Mouse (Mus musculus): ENCODE measurements around the gene Cwh43.

The Cwh43 gene

DNA sequence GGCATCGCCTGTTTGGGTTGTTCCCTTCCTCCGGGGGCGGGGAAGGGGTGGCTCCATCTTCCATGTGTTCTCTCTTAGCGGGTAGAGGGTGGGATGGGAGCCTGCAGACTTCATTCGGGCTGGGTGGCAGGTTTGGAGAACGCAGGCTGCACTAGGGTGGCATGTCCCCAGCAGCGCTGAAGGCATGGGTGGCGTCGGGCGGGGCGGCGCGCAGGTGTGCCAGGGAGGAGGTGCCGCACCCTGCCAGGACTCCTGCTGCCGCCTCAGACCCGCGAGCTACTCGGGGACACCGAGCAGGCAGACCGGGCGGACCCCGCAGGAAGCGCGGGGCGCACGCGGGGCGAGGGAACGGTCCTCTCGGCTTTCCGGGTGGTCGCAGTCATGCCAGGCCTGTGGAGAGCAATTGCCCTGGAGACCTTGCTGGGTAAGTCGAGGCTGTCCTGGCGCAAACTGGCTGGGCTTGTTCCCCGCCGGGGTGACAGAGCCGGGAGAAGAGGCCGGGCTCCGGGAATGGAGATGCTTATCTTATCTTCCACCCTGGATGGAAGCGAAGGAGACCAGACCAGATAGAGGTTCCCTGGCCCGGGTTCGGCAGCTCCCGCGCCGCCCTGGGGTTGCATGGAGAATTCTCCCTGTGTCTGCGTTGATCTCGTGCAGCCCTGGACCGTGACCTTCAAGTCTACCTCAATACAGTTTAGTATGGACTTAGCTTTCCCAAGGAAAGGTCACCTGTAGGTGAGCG, at the start of gene Cwh43:
Gene Cwh43, plus strand, starts transcription at position 95 of the 742 bp plus-strand sequence.
- DNase-seq (ENCODE audit: low spot score in 2 of 2): peak; percentile 40 to 51

DNA sequence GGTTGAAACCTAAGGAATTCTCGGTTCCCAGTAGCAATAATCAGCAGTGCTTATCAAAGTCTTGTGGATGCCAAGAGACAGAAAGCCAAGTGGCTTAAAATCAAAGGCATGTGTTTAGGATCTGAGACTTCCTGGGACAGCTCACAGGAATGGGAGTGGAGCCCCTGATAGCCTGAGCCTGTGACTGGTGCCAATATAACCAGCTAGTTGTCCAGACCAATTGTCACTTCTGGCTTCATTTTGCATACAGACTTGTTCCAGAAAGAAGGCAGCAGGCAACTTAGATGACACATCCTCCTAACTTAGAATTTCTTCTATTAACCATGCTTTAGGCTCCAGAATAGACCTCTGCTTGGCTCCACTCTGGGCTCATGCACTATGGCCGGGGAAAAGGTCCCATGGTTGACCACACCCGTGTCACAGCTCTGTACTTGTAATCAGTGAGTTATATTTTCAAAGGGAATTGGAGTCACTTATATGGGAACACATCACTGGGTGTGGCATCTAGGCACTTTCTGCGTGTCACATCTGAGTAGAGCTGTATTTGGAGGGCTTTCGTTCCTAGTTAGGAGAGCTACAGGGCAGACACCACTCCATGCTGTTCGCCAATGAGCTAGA, 46.6 kb upstream of the Cwh43 start:
- no peak for DNase-seq (ENCODE audit: low spot score in 2 of 2)

DNA sequence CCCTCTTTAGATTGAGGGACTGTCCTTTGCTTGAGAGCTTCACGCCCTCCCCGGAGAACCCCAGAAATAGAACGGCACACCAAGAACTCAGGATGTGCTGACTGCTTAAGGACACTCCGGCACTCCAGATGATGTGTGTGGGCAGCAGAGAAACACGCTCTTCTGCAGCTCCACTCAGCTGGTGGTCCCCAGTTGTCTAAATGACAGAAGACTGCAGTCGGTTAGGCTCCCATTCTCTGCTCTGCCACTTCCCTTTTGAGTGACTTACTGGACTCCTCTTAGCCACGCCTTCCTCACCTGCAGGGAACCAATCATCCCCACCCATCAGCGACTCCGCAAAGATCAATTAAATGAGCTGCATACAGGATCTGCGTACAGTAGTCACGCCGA, 46.1 kb upstream of the Cwh43 start:
- DNase-seq (ENCODE audit: low spot score in 2 of 2): peak in 1 of 2 experiments; percentile 69

DNA sequence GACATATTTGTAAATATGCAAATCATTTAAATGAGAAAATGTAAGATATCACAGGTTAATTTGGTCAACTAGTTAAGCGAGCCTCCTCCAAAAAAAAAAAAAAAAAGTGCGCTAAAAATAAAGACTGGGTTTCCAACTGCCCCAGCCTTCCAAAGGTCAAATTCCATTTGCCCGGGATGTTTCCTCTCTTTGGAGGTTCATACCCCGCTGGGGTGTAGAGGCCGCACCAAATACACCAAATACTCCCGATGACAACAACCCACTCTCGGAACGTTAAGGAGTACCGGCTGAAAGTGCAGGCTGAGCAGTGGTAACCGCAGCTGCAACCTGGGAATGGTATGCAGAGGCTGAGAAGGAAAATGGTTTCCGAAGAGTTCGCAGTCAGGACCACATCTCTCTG, 45.6 kb upstream of the Cwh43 start:
- no peak for DNase-seq (ENCODE audit: low spot score in 2 of 2)

DNA sequence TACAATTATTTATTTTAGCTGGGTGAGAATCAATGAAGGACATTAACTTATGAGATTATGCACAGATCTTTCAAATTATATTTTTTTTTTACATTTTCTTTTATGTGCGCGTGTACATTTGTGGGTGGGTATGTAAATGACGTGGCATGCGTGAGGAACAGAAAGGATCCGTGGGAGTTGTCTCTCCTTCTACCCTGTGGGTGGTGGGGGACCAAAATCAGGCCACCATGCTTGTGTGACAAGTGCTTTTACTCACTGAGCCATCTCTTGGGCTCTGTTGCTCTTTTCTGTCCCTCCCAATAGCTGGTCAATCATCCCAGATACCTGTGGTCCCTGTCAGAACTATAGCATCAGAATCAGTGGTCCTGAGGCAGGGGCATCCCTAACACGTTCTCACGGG, 43.5 kb upstream of the Cwh43 start:
- no peak for DNase-seq (ENCODE audit: low spot score in 2 of 2)

DNA sequence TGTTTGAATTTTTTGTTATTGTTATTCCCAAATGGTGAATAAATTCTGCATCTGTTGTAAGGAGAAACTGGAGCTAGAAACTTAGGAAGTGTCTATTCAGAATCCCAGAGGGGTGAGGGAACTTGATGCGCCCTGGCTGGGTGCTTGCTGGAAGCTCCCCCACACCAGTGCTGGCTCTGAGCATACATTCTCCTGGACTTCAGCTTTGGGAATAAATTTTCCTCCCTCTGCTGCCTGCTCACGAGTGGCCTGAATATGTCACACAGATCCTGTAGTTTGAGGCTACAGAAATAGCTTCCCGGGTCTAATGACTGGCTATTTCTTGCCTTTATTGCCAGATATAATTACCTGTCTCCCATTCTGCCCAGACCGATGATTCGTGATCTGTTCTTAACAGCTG, 43.1 kb upstream of the Cwh43 start:
- DNase-seq (ENCODE audit: low spot score in 2 of 2): no peak

DNA sequence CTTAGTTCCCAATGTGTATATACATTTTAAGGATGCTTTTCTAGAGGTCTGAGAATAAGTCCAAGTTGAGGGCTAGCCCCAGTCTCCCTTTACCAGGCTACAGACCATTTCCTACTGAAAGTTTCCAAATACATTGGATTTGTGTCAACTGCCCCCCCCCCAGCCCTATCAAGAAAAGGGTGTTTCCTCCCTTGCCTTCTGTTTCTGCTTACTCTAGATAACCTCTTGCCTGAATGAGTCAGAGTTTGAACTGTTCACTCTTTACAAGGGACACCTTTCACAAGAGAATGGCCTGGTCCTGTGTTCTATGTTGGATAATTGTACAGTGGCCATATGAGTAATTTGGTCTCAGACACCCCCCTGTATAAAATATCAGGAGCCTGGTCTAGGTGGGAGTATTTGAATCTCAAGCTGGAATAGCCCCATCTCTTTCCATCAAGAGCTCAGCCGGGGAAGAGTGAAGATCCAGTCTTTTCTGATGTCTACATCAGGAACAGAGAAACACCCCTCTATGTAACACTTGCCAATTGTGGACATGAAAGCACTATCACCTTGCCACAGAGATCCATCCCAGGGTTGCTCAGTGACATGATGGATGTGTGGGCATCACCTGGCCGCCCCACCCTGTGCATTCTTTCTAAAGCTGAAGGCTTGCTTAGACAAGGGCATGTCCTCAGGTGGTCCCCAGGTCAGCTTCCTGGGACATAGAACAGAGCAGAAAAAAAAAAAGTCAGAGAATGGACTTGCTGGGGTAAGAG, 41.6 kb upstream of the Cwh43 start:
- DNase-seq (ENCODE audit: low spot score in 2 of 2): no peak

DNA sequence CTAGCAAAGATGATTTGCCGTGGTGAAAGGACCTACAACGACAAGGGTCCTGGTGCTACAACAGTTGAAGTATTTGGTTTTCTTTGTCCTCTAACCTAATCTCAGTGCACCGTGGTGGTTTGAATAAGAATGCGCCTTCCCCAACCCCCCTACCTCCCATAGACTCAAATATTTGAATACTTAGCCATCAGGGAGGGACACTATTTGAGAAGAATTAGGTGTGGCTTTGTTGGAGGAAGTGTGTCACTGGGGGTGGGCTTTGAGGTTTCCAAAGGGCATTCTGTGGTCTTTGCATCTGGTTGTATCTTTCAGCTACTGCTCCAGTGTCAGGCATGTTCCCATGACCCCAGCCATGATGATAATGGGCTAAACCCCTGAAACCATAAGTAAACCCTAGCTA, 38.0 kb upstream of the Cwh43 start:
- DNase-seq (ENCODE audit: low spot score in 2 of 2): no peak

DNA sequence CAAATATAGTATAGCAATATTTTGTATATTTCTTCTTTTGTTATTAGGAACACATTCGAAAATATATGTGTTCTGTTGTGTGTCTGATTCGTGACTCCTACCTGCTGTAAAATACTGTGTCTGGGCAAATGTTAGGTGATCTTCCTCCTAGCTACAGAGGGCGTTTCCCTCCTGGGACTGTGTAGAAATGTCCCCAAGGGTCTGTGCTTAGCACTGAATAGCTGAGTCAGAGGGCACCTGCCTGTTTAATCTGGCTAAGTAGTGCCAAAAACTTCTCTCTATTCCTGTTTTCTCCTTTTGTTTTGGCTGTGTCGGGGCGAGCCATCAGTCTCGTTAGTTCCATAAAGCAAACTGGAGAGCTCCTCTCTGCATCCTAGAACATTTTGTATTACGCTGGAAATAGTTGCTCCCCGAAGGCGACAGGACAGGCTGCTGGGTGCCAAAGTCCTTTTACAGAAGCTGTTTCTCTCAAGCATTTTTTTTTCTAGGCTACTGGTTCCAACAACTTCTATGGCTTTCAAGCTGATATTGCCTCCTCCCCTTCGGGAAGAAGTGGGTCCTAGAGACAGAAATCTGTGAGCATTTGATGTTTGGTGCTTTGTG, 36.9 kb upstream of the Cwh43 start:
- DNase-seq (ENCODE audit: low spot score in 2 of 2): no peak

DNA sequence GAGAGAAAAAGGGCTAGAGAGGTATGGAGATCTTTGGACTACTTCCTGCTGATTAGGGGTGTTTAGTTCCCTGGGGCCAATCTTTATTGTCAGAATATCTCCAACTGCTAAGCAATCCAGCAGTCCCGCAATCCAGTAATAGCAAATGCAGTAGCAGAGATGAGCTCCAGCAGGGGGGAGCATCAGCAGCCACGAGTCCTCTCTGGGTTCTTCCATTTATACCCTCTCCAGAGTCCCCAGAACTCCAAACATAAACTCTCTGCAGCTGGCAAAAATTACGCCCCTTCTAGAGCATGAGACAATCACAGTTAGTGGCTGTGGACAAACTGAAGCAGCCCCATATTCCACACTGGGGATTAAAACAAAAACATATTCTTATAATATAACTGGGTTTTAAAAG, 36.1 kb upstream of the Cwh43 start:
- DNase-seq (ENCODE audit: low spot score in 2 of 2): no peak

DNA sequence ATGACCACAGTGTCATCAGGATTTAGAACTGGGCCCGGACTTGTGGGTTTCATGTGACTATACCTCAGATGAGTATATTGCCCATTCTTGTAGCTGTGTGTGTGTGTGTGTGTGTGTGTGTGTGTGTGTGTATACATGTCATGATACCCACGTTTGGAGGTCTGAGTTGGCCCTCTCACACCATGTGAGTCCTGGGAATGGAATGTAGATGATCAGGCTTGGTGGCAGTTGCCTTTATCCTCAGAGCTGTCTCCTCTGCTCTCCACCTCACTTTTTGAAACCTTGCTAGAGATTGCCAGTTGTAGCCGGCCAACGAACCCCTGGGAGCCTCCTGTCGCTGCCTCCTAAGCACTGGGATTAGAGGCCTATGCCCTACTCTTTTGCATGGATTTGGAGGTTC, 33.3 kb upstream of the Cwh43 start:
- DNase-seq (ENCODE audit: low spot score in 2 of 2): no peak

DNA sequence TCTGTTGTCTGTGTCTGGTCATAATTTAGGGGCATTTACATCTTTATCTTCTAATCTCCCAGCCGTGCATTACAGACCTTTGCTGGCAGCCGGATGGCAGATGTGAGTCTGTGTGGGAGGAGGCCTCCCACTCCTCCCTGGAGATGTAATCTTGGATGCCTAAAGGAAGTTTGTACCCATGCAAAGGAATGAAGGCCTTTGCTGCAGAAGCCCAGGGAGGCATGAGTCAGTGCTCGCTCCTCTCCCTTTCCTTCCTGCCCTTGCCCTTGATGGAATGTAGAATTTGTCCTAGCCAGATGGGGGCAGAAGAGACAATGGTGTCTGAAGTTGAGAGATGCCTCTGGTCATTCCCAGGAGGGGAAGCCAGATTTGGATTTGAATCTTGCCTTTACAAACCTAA, 32.7 kb upstream of the Cwh43 start:
- DNase-seq (ENCODE audit: low spot score in 2 of 2): no peak

DNA sequence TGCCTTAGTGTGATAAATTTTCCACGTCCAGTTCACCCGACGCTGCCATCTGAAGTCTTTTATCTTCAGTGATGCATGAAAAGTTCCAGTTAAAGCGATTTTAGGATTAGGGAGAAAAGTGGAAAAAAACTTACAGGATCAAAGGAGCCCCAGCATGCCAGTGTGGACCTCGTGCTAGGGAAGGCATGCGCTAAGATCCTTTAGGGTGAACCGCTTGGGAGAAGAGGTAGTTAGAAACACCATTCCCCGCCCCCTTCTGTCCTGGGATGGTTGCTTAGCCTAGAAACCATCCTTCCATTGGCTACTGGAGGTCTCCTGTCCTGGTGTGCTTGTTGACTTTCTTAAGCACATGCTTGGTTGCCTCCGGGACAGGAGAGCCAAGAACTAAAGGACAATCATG, 29.8 kb upstream of the Cwh43 start:
- no peak for DNase-seq (ENCODE audit: low spot score in 2 of 2)

DNA sequence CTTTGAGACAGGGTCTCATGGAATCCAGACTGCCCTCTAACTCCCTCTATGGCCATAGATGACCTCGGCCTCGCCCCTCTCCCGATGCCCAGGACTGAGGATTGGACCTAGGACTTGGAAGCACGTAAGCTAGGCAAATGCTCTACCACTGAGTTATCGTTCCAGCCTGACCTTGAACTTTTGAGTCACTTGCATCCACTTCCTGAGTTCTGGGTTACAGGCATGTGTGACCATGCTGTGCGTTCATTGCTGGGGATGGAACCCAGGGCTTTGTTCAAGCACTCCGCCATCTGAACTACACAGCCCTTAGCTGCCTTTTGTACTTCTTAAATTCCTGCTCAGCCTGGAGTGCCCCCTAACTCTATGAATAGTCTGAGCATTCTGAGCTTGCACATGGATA, 29.4 kb upstream of the Cwh43 start:
- no peak for DNase-seq (ENCODE audit: low spot score in 2 of 2)

DNA sequence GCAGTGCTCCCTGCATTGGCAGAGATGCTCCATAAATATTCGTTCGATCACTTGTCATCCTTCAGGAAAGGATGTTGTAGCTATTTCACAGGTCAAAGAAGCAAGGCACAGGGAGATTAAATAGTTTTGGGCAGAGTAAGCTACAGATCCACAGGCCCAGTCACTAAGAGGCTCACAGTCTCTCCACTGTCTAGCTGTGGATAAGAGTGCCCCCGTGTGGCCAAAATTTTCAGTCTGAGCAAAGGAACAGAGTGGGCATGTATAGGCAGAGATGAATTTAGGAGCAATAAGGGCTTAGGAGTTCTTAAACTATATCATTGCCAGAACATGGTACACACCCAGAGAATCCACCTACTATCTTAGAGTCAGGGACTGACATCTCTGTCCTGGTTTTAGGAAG, 26.0 kb upstream of the Cwh43 start:
- peak; percentile 65 to 89 for DNase-seq (ENCODE audit: low spot score in 2 of 2)

DNA sequence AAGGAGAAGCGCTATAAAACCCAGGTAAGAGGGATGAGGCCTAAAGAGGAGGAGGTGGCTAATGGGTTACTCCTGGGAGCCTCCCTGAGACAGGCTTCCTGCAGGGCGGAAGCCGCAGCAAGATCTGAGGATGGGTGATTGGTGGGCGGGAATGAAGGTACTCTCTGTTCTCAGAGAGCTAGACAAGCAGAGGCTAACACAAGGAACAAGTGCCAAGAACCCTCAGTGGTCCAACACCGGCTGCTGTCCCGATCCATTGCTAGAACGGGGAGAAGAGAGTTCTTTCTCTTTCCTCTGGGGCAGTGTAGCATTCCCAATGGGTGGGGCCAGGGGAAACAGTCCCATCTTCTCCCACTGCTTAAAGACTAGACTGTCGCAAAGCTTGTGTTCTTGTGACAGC, 25.0 kb upstream of the Cwh43 start:
- no peak for DNase-seq (ENCODE audit: low spot score in 2 of 2)

DNA sequence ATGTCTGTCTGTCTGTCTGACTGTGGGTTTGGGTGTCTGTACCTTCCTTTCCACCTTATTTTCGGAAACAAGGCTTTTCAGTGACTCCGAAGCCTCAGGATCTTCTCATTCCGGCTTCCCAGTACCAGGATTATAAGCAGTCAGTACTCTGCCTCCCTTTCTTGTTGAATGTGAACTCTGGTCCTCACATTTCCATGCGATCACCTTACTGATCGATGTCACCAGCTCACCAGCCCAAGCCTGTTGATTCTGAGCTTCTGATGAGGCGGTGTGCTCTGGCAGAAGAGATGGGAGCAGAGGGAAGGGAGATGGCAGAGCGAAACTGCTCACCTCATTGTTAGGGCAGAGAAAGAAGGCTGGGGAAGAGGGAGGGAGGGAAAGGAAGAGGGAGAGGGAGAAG, 24.4 kb upstream of the Cwh43 start:
- DNase-seq (ENCODE audit: low spot score in 2 of 2): no peak

DNA sequence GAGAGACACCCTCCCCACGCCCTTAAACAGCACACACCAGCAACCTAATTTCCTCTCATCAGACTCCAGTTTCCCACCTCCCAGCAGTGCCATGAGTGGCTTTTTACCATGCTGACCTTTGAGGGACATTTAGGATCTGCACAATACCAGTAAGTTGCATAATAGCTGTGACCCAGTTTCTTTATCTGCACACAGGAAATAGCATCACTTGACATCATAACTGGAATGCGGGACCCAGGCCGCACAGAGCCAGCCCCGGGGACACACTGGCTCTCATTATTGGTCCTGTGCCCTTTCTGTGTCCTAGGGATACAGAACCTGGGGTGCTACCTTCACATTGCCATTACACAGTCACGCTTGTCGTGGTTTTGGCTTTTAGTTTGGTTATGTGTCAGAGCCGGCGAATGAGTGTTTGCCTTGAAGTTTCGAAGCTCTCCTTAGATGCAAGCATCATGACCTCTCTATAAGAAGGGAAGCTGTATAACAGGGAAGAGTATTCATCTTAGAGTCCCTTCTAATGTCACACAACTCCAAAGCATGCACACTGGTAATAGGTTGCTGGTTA, 23.8 kb upstream of the Cwh43 start:
- DNase-seq (ENCODE audit: low spot score in 2 of 2): no peak

DNA sequence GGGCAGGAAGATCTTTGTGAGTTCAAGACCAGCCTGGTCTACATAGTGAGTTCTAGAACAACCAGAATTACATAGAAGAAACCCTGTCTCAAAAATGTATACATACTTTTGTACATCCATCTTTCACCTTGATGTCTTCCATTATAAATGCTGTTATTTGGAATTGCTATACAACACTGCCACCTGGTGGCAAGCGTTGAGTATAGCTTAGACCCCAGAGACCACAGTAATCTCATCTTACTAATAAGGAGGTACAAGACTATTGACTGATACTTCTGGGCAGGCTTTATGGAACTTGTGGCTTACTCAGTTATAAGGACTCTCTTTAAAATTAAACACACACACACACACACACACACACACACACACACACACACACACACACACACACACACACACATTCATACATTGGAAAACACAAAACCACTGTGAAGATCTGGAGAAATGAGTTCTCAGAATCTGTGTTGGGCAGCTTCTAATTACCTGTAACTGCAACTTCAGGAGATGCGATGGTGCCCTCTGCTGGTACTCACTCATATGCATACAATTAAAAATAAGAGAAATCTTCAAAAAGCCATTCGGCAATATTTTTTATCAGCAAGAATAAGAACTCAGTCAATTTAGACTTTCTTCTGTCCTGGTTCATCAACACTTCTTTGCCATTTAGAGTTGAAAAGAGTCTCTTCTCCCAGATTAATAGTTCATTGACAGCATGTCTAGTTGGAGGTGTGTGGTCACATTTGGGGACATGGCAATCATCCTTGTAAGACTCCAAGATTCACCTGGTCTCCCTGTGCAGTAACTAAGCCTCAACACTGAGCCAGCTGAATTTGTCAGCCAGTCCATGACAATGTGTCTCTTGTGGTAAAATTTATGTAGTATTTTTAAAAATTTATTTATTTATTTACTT, 22.9 kb upstream of the Cwh43 start:
- peak; percentile 45 to 66 for DNase-seq (ENCODE audit: low spot score in 2 of 2)

DNA sequence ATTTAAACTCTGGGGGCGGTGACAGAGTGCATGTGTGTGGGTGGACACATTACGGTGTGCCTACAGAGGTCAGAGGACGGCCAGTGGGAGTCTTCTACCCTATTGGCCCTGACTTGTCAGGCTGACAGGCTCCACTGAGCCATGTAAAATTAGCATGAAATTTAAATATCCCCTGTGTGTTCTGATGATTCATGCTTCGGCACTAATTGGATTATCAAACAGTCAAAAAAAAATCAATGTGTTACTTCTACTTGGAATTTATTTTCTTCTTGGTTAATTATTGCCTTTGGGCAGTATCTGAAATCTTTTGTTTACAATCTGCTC, 22.3 kb upstream of the Cwh43 start:
- DNase-seq (ENCODE audit: low spot score in 2 of 2): no peak

DNA sequence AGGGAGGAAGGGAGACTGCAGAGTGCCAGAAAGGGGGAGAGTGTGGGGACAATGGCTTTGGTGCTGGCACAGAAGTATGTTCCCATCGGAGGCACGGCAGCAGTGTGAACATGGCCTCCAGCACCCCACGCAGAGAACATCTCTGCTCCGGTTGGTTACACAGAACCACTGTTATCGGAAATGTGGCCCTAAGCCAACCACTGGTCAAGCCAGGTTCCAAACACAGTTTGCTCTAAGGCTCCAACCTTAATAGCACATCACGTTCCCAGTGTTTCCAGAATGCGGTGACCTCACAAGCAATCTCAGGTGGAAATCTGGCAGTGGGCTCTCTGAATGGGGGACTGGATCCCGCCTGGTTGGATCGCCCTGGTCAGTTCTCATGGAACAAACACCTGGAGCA, 12.8 kb upstream of the Cwh43 start:
- no peak for DNase-seq (ENCODE audit: low spot score in 2 of 2)
